Mouse (Mus musculus) right cerebral cortex, postnatal 10 days (tissue): ENCODE results near the gene Ttc27.

Experiments
- DNase-seq, 2 experiments: peaks; one replicate each; pipeline ENCODE4 v3.0.0; 2021; ENCODE audit warnings: low spot score in 2 of 2

Ttc27 gene

DNA sequence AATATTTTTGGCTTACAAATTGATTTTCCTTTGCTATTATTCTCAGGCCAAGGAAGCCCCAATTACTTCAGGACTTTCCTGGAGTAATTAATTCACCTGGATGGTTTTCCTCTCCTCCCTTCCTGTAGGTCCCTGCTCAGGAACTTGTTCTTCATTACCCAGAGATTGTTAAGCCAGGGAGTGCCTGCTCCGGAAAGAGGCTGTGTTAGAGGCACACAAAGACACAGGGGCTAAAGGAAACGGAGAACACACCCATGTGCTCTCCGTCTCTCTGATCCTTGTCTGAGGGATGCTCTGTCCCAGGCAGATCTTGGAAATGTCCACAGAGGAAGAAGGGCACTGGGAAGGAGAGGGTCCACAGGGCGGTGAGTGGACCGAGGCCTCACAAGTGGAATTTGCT is 158.2 kb downstream of the Ttc27 start:
- no peak for DNase-seq

DNA sequence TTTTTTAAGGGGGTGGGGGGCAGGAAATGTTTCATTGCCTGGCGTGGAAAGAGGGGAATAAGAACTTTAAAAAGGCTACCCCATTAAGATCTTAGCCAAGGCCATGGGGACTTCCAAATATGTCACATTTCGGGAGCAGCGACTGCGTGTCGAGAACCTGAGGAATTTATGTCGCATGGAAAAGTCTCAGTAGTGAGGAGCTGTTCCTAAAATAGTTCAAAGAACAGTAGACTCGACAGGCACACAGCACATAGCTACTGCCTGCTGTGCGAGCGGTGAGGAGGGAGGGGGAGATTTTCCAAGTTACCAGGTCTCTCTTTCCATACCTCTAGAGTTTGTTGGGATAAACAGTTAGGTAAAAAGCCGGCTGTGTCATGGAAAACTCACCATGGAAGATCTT is 159.4 kb downstream of the Ttc27 start:
- DNase-seq, result no peak

- DNase-seq, result no peak
Observed at GRCm38 (mm10) chr17:74879768-74880167, 162.2 kb downstream of the Ttc27 start.

DNA sequence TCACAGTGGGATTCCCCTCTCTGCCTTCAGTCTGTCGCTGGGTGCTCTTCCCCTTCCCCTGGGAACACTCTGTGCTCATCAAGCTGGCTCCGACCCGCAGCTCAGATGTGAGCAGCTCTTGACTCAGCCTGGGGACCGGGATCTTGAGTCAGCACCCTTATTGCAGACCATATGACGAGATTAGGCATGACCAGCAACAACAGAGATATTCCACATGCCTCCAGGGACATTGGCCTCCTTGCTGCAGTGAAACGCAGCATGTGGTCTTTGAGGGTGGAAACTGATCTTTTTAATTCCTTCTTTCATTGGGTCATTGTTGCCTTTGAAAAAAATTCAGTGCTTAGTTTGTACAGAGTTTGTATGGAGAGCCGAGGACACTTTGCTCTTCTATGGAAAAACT is 169.5 kb downstream of the Ttc27 start:
- DNase-seq, result no peak

GRCm38 (mm10) chr17:74888836-74889534 is 171.5 kb downstream of the Ttc27 start:
- no peak for DNase-seq

DNA sequence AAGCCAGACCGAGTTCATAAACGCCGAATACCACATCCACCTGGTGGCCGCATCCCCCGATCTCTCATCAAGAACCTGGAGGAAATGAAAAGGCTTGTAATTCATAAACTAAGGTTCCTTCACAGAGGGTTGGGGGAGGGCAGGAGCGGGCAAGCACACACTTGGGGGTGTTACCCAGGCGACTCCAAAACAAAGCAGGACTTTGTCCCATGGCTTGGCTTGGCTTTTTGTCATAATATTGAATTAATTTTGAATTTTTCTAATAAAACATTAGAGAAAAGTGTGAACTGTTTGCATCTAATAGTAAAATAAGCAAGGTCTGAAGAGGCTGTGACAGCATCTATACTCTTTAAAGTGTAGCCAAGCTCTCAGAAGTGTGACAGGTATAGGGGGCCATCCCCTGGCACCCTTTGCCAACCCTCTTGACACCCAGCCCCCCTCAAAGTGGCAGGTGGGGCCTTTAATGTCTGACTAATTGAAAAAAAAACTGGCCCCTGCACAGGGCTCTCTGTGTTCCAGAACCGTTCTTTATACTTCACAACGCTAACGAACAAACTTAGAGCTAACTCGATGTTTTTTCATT is 172.1 kb downstream of the Ttc27 start:
- no peak for DNase-seq

GRCm38 (mm10) chr17:74902453-74902852 is 184.9 kb downstream of the Ttc27 start:
- no peak for DNase-seq

DNA sequence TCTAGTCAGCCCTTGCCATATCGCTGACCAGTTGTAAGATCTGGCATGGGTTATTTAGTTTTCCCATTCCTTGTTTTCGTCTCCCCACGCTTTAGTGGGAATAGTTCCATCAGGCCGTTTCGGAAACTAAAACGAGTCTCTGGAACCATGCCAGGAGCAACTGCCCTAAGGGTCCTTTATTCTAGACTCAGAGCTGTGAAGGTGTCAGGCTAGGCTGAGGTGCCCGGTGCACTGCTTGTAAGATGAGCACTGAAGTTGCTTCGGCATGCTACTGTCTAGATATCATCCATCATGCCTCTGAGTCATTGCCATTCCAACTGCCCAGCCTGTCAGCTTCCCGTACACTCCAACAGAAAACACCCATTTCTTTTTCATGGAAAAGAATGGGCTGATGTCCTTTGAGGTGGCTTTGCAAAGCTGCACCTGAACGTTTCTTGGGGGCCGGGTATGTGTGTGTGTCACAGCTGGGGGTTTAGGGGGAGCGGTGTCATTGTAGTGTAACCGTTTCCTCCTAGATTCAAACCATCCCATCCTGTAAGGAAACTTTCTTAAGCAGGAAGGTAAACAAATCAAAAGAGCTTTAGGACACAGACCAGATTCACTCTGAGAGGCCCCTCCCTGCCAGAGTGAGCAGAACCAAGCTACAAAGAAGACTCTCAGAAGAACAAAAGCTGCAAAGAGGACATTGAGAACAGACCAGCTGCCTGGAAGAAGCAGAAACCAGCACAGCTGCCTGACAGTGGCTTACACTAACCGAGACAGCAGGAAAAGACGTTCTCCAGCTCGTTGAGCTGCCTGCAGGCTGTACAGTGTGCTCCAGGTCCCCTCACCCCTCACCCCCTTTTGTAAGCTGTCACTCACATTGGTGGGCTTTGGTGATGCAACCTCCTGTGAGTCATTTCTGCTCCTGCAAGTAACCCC is 186.1 kb downstream of the Ttc27 start:
- DNase-seq, result no peak

GRCm38 (mm10) chr17:74904332-74904687 is 186.8 kb downstream of the Ttc27 start:
- DNase-seq, result no peak

DNA sequence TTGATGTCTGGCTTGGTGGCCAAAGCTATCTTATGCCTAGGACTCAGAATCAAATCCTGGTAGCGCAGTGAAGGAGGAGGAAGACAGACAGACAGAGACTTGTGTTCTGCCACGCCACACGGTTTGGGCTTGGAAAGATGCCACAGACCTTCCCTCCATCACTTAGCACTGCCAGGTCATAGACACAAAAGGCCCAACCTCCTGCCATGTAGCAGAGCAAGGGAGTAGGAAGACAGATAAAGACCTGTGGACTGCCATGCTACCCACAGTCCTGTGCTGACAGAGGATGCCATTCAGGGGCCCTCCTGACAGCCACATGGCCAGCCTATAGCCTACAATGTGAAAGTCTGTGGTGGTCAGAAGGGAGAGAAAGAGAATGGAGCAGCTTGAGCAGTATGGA is 187.4 kb downstream of the Ttc27 start:
- no peak for DNase-seq

- DNase-seq, result no peak
Observed at GRCm38 (mm10) chr17:74912995-74913394, 195.5 kb downstream of the Ttc27 start.
